ENCODE assay signal across 8 mouse cellular contexts in the genomic region with DNA sequence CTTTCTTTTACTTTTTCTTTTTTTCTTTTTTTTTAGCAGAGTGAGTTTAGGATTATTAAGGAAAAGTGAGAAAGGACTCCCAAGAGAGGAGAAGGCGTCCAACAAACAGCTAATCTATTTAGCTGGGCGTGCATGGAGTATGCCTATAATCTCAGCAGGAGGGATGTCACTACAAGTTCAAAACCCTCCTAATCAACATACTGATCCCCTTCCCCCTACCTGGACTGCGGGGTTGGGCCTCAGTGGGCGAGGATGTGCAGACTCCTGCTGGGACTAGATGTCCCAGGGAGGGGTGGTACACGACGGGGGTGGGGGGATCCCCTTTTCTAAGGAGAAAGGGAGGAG. TPM values are rescaled to one million over a fixed set of nuclear protein-coding genes. Genes with fewer than 3 reads are reported as not detected.
DNase-seq lines count a peak whose midpoint lies in the region; ATAC-seq and TF ChIP-seq lines count a peak whose summit lies in the region.

No protein-coding gene starts in this region.

- no peaks in the 10 kb centered on the region for H3K36me3 ChIP-seq in heart, embryonic 15.5 days
- no peaks in the 10 kb centered on the region for H3K36me3 ChIP-seq in G1E (replicated peaks)
- no peaks in the 10 kb centered on the region for H3K36me3 ChIP-seq in hindbrain, embryonic 11.5 days (ENCODE audit: control insufficient read depth, insufficient read depth, low read length)
- no peaks in the 10 kb centered on the region for H3K36me3 ChIP-seq in midbrain, embryonic 16.5 days (ENCODE audit: control insufficient read depth, insufficient read depth, low read length)

- H3K4me1 ChIP-seq in heart, embryonic 15.5 days (replicated peaks), result peaks cover 18% of the 10 kb centered on the region
- H3K4me1 ChIP-seq in G1E (ENCODE audit: insufficient read depth, low read depth, low read length), result peaks cover 30% of the 10 kb centered on the region
- no peaks in the 10 kb centered on the region for H3K4me1 ChIP-seq in hindbrain, embryonic 11.5 days (replicated peaks; ENCODE audit: control insufficient read depth, insufficient read depth, low read length)
- H3K4me1 ChIP-seq in midbrain, embryonic 16.5 days (ENCODE audit: control insufficient read depth, insufficient read depth, low read length), result peaks cover 12% of the 10 kb centered on the region

- DNase-seq in heart, postnatal 25 days (ENCODE audit: low spot score), result no peak
- DNase-seq in G1E (ENCODE audit: low spot score), result no peak
- peak; percentile 58 for DNase-seq in hindbrain, embryonic 11.5 days (ENCODE audit: low spot score)
- DNase-seq in left cerebral cortex, postnatal 10 days (ENCODE audit: extremely low spot score in 1 of 2, low spot score in 2 of 2), result no peak
- no peak for DNase-seq in right cerebral cortex, postnatal 36 days (ENCODE audit: low spot score in 2 of 2)
- no peak for DNase-seq in frontal cortex, postnatal 10 days (ENCODE audit: low spot score in 2 of 2)

- no peak for TF ChIP-seq CTCF in G1E (IDR thresholded peaks at IDR 0.05; ENCODE audit: low read depth, low read length)

- H3K9me3 ChIP-seq in heart, embryonic 15.5 days (replicated peaks), result no peaks in the 10 kb centered on the region
- peaks cover 7% of the 10 kb centered on the region for H3K9me3 ChIP-seq in G1E (replicated peaks)
- no peaks in the 10 kb centered on the region for H3K9me3 ChIP-seq in hindbrain, embryonic 11.5 days (ENCODE audit: control insufficient read depth, low read length)
- H3K9me3 ChIP-seq in midbrain, embryonic 16.5 days (replicated peaks; ENCODE audit: control insufficient read depth, low read length, poor library complexity, severe bottlenecking), result no peaks in the 10 kb centered on the region

- peak overlapping the region; percentile 57 for H3K4me3 ChIP-seq in heart, embryonic 15.5 days
- peak overlapping the region; percentile 68 for H3K4me3 ChIP-seq in G1E (ENCODE audit: low read depth, low read length)
- H3K4me3 ChIP-seq in hindbrain, embryonic 11.5 days (ENCODE audit: low read depth, low read length), result peak overlapping the region; percentile 40
- H3K4me3 ChIP-seq in midbrain, embryonic 16.5 days (ENCODE audit: low read depth, low read length), result peak overlapping the region; percentile 45

- intact Hi-C loops in heart, postnatal 25 days (cut with DNase I), result no loop called here
- intact Hi-C loops in left cerebral cortex, postnatal 10 days (cut with DNase I), result no loop called here

- ATAC-seq in heart, embryonic 15.5 days (replicated peaks; ENCODE audit: insufficient number of reproducible peaks, insufficient read depth, low FRiP score, low read depth), result no peak
- no peak for ATAC-seq in G1E (ENCODE audit: extremely low read depth, insufficient number of reproducible peaks, low FRiP score, poor library complexity, severe bottlenecking)
- peak; percentile 46; the same call in 1 of the 2 replicates for ATAC-seq in hindbrain, embryonic 11.5 days (ENCODE audit: low FRiP score)
- no peak for ATAC-seq in midbrain, embryonic 16.5 days

- H3K9ac ChIP-seq in heart, embryonic 15.5 days, result peak overlapping the region; percentile 44
- no peak overlapping the region for H3K9ac ChIP-seq in hindbrain, embryonic 11.5 days (ENCODE audit: low read depth, low read length)
- 0 out of 2 replicates have a peak overlapping the region, but pooled peaks have one; percentile 34 for H3K9ac ChIP-seq in midbrain, embryonic 16.5 days (ENCODE audit: low read depth, low read length)

- peak overlapping the region; percentile 70 for H3K4me2 ChIP-seq in heart, embryonic 15.5 days
- H3K4me2 ChIP-seq in hindbrain, embryonic 11.5 days (replicated peaks; ENCODE audit: low read depth, low read length), result peak overlapping the region; percentile 52
- H3K4me2 ChIP-seq in midbrain, embryonic 16.5 days (ENCODE audit: low read length), result peak overlapping the region; percentile 63

- peaks cover 5% of the 10 kb centered on the region; the same call in 1 of the 2 replicates for H3K27me3 ChIP-seq in heart, embryonic 15.5 days
- no peaks in the 10 kb centered on the region for H3K27me3 ChIP-seq in G1E (ENCODE audit: insufficient read depth, low read length)
- H3K27me3 ChIP-seq in hindbrain, embryonic 11.5 days (ENCODE audit: control insufficient read depth, insufficient read depth, low read length), result peaks cover 13% of the 10 kb centered on the region
- peaks cover 7% of the 10 kb centered on the region for H3K27me3 ChIP-seq in midbrain, embryonic 16.5 days (ENCODE audit: control insufficient read depth, insufficient read depth, low read depth, low read length)

- H3K27ac ChIP-seq in heart, embryonic 15.5 days, result peak overlapping the region; percentile 75
- no peak overlapping the region for H3K27ac ChIP-seq in hindbrain, embryonic 11.5 days (ENCODE audit: low read depth, low read length)
- H3K27ac ChIP-seq in midbrain, embryonic 16.5 days (ENCODE audit: low read length), result no peak overlapping the region

- 2% methylated on average over 6 of the region's 6 CpGs for WGBS in heart, embryonic 15.5 days
- WGBS in hindbrain, embryonic 11.5 days, result under 1% methylated on average over 6 of the region's 6 CpGs
- WGBS in midbrain, embryonic 16.5 days, result 0% methylated on average over 6 of the region's 6 CpGs

RNA-seq across cellular contexts. Expression of a gene that starts 0.3 kb away (rescaled TPM):
- 3.2 and 3.7 TPM in 2 replicates for polyA plus RNA-seq in heart, embryonic 15.5 days (2015; fragmentation: Nextera tagmentation; extraction: Ambion mirVana)
- 1 to 10 TPM; 2.0 to 3.2 TPM for total RNA-seq in heart, postnatal 25 days (2021)
- 22.1 and 22.5 TPM in 2 replicates for total RNA-seq in G1E (2014; fragmentation: Nextera tagmentation)
- total RNA-seq in G1E (2017), result 15.3 and 16.3 TPM in 2 replicates
- polyA plus RNA-seq in G1E (2012), result 47.2 and 49.5 TPM in 2 replicates
- polyA plus RNA-seq in hindbrain, embryonic 11.5 days (2014; fragmentation: Nextera tagmentation; extraction: Ambion mirVana), result 5.8 and 7.4 TPM in 2 replicates
- 1.3 and 1.8 TPM in 2 replicates for polyA plus RNA-seq in midbrain, embryonic 16.5 days (2015; fragmentation: Nextera tagmentation; extraction: Ambion mirVana)
- total RNA-seq in left cerebral cortex, postnatal 10 days (2021), result 1 to 10 TPM in 1 of 2 experiments, under 1 TPM in 1; 0.75 to 1.6 TPM

RNA-seq across cellular contexts. Expression of a gene that starts 0.8 kb away (rescaled TPM):
- 0.75 and 0.84 TPM in 2 replicates for polyA plus RNA-seq in heart, embryonic 15.5 days (2015; fragmentation: Nextera tagmentation; extraction: Ambion mirVana)
- 10 to 100 TPM; 15.7 to 23.2 TPM for total RNA-seq in heart, postnatal 25 days (2021)
- total RNA-seq in G1E (2014; fragmentation: Nextera tagmentation) (1.2 and 4.0 TPM in 2 replicates), G1E (2017) (2.3 and 3.0 TPM in 2 replicates)
- polyA plus RNA-seq in G1E (2012), result 0.59 and 0.67 TPM in 2 replicates
- polyA plus RNA-seq in hindbrain, embryonic 11.5 days (2014; fragmentation: Nextera tagmentation; extraction: Ambion mirVana), result 0.56 and 0.77 TPM in 2 replicates
- polyA plus RNA-seq in midbrain, embryonic 16.5 days (2015; fragmentation: Nextera tagmentation; extraction: Ambion mirVana), result 1.8 and 3.6 TPM in 2 replicates
- total RNA-seq in left cerebral cortex, postnatal 10 days (2021), result 1 to 10 TPM; 3.0 to 3.1 TPM

RNA-seq across cellular contexts. Expression of a gene that starts 9.6 kb away (rescaled TPM):
- 4.3 TPM in 2 replicates for polyA plus RNA-seq in heart, embryonic 15.5 days (2015; fragmentation: Nextera tagmentation; extraction: Ambion mirVana)
- 10 to 100 TPM; 17.8 to 20.4 TPM for total RNA-seq in heart, postnatal 25 days (2021)
- total RNA-seq in G1E (2014; fragmentation: Nextera tagmentation) (13.8 and 20.2 TPM in 2 replicates), G1E (2017) (55.5 and 56.5 TPM in 2 replicates)
- 50.4 and 56.6 TPM in 2 replicates for polyA plus RNA-seq in G1E (2012)
- polyA plus RNA-seq in hindbrain, embryonic 11.5 days (2014; fragmentation: Nextera tagmentation; extraction: Ambion mirVana), result 4.2 and 4.5 TPM in 2 replicates
- 6.7 and 6.9 TPM in 2 replicates for polyA plus RNA-seq in midbrain, embryonic 16.5 days (2015; fragmentation: Nextera tagmentation; extraction: Ambion mirVana)
- 10 to 100 TPM; 44.0 to 48.2 TPM for total RNA-seq in left cerebral cortex, postnatal 10 days (2021)

RNA-seq across cellular contexts. Expression of a gene that starts 26.6 kb away (rescaled TPM):
- 338 and 387 TPM in 2 replicates for polyA plus RNA-seq in heart, embryonic 15.5 days (2015; fragmentation: Nextera tagmentation; extraction: Ambion mirVana)
- total RNA-seq in heart, postnatal 25 days (2021), result 100 to 1,000 TPM; 397 to 416 TPM
- total RNA-seq in G1E (2014; fragmentation: Nextera tagmentation), result 2,186 and 2,188 TPM in 2 replicates
- 1,964 and 2,298 TPM in 2 replicates for total RNA-seq in G1E (2017)
- 2,955 and 7,700 TPM in 2 replicates for polyA plus RNA-seq in G1E (2012)
- polyA plus RNA-seq in hindbrain, embryonic 11.5 days (2014; fragmentation: Nextera tagmentation; extraction: Ambion mirVana), result 654 and 661 TPM in 2 replicates
- polyA plus RNA-seq in midbrain, embryonic 16.5 days (2015; fragmentation: Nextera tagmentation; extraction: Ambion mirVana), result 347 and 351 TPM in 2 replicates
- total RNA-seq in left cerebral cortex, postnatal 10 days (2021), result 100 to 1,000 TPM; 345 to 360 TPM

RNA-seq across cellular contexts. Expression of a gene that starts 44.8 kb away (rescaled TPM):
- 8.9 and 13.6 TPM in 2 replicates for polyA plus RNA-seq in heart, embryonic 15.5 days (2015; fragmentation: Nextera tagmentation; extraction: Ambion mirVana)
- 1 to 10 TPM; 8.8 to 8.9 TPM for total RNA-seq in heart, postnatal 25 days (2021)
- total RNA-seq in G1E (2014; fragmentation: Nextera tagmentation) (39.3 and 44.2 TPM in 2 replicates), G1E (2017) (73.5 and 75.4 TPM in 2 replicates)
- 2.3 and 2.9 TPM in 2 replicates for polyA plus RNA-seq in G1E (2012)
- polyA plus RNA-seq in hindbrain, embryonic 11.5 days (2014; fragmentation: Nextera tagmentation; extraction: Ambion mirVana), result 1.5 and 2.1 TPM in 2 replicates
- 2.0 and 2.8 TPM in 2 replicates for polyA plus RNA-seq in midbrain, embryonic 16.5 days (2015; fragmentation: Nextera tagmentation; extraction: Ambion mirVana)
- total RNA-seq in left cerebral cortex, postnatal 10 days (2021), result 1 to 10 TPM; 2.8 to 3.6 TPM
